Mouse (Mus musculus): Measurements from ENCODE around the gene Lhx4.

DNA sequence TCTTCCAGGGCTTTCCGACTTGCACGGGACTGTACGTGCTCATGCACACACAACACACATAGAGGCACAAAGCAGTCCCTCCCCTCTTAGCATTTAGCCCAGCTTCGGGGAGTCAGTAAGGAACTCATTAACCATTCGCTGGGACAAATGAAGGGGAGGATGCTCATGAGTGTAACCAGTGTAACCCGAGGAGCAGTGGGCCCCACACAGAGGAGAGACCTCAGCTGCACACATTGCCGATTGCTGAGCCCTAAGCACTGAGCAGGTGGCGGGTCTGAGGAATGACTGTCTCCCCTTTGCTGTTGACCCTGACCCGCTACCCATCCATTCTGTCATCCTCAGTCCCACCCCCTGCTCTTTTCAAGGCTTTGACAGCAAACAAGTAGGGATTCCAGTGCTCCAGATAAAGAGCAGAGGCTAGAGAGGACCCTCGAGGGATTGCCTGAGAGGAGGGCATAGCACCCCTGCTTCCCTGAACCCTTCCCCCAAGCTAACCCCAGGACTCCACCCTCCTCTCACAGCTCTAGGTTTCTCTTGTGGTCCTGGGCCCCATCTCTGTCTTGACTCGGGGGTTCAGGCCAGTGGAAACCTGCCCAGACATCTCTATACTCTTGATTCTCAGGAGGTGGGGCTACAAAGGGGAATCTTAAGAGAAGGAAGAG lies 836 bp downstream of the Lhx4 start:
- TF ChIP-seq REST (IDR thresholded peaks at IDR 0.05; ENCODE audit: insufficient read depth, insufficient read length) (no peak), MAX (IDR thresholded peaks at IDR 0.05; ENCODE audit: low read depth) (no peak), POLR2A (IDR thresholded peaks at IDR 0.05; ENCODE audit: insufficient read length, low read depth) (no peak), USF1 (IDR thresholded peaks at IDR 0.05; ENCODE audit: low read depth) (no peak), MYOD1 (IDR thresholded peaks at IDR 0.05; ENCODE audit: control insufficient read depth in 1 of 3, insufficient read length in 2 of 3, low read depth in 2 of 3) (no peak), POLR2AphosphoS2 (IDR thresholded peaks at IDR 0.05; ENCODE audit: insufficient read length, low read depth) (no peak), CEBPB (IDR thresholded peaks at IDR 0.05; ENCODE audit: insufficient read depth, poor library complexity, severe bottlenecking) (no peak), TCF12 (IDR thresholded peaks at IDR 0.05; ENCODE audit: insufficient read depth, poor library complexity, severe bottlenecking) (no peak), MYOG (IDR thresholded peaks at IDR 0.05; ENCODE audit: control insufficient read depth in 1 of 3, insufficient read depth in 1 of 3, insufficient read length in 2 of 3, low read depth in 2 of 3) (no peak), SRF (IDR thresholded peaks at IDR 0.05; ENCODE audit: control insufficient read depth, insufficient read length, low read depth) (no peak)
